Mouse (Mus musculus) hindbrain, embryonic 14.5 days (tissue): ENCODE measurements around the gene Cd3d. TPM values are rescaled to one million over a fixed set of nuclear protein-coding genes. Genes with fewer than 3 reads are reported as not detected.

Experiments used
- ATAC-seq: fragments of 200-750 bp; cut with Nextera tagmentation; 2 replicates; pipeline ENCODE4 v1.8.0; 2017; ENCODE audit warnings: moderate number of reproducible peaks, mild to moderate bottlenecking, moderate TSS enrichment, moderate library complexity; ENCODE audit not compliant: low FRiP score
- DNase-seq: peaks from one replicate; pipeline ENCODE4 v3.0.0-alpha.2; 2015; ENCODE audit warnings: low spot score
- H3K27ac ChIP-seq: fragments of 300-500 bp; sonication (generic); 2 replicates; pipeline ENCODE4 v1.5.1; 2014; ENCODE audit warnings: mild to moderate bottlenecking, moderate library complexity
- H3K27me3 ChIP-seq: fragments of 300-500 bp; sonication (generic); 2 replicates; pipeline ENCODE4 v1.6.1; 2014; ENCODE audit warnings: mild to moderate bottlenecking, low read length, mixed read lengths; ENCODE audit not compliant: control insufficient read depth, insufficient read depth
- H3K36me3 ChIP-seq: fragments of 300-500 bp; sonication (generic); replicated peaks from 2 replicates; pipeline ENCODE4 v1.6.1; 2014; ENCODE audit not compliant: control insufficient read depth, insufficient read depth
- H3K4me1 ChIP-seq: fragments of 300-500 bp; sonication (generic); replicated peaks from 2 replicates; pipeline ENCODE4 v1.6.1; 2014; ENCODE audit warnings: antibody characterized with exemption, low read length, mixed read lengths; ENCODE audit not compliant: control insufficient read depth, insufficient read depth
- H3K4me2 ChIP-seq: fragments of 300-500 bp; sonication (generic); replicated peaks from 2 replicates; pipeline ENCODE4 v1.6.1; 2014; ENCODE audit warnings: mild to moderate bottlenecking, moderate library complexity
- H3K4me3 ChIP-seq: fragments of 300-500 bp; sonication (generic); replicated peaks from 2 replicates; pipeline ENCODE4 v1.5.1; 2014; ENCODE audit warnings: mild to moderate bottlenecking, low read length
- H3K9ac ChIP-seq: fragments of 300-500 bp; sonication (generic); 2 replicates; pipeline ENCODE4 v1.6.1; 2014
- H3K9me3 ChIP-seq: fragments of 300-500 bp; sonication (generic); 2 replicates; pipeline ENCODE4 v1.6.1; 2016; ENCODE audit warnings: low read length; ENCODE audit not compliant: control insufficient read depth
- WGBS: fragments of 180-500 bp; shearing (Covaris S2); extraction: QIAGEN DNeasy Blood & Tissue Kit; methylation state at CpG from one replicate; pipeline ENCODE4 v1.1.7; 2014; 5-methylcytosine and 5-hydroxymethylcytosine counted together
- polyA plus RNA-seq: library from polyadenylated mRNA; unstranded; fragments of >200 nt; fragmentation: Nextera tagmentation; extraction: Ambion mirVana; gene quantifications from 2 replicates; pipeline ENCODE4 v1.2.1, GENCODE M21; 2014

The Cd3d gene
- polyA plus RNA-seq, result not detected in 2 replicates

DNA sequence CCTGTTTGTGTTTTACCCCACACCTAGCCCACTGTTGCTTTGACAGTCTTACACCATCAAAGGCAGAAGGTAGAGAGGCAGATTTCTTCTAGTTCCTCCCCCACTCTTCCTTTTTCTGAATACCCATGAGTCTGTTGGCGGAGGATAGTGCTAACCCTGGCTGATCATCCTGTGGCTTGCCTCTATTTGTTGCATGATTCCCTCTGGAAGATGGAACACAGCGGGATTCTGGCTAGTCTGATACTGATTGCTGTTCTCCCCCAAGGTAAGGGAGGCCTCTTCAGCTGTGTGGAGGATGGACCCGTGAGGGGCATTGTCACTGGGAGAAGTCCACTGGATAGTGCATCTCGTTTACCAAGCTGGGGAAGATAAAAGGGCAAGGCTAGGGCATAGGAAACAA, at the start of gene Cd3d:
Cd3d (plus strand) TSS at position 111 of the 400 bp plus-strand sequence.
- Histone ChIP-seq H3K4me3 (no peak within 1 kb of the TSS), H3K27ac (no peak within 1 kb of the TSS), H3K4me1 (no peaks in the 10 kb centered on the region), H3K36me3 (no peaks in the 10 kb centered on the region), H3K9me3 (no peaks in the 10 kb centered on the region), H3K27me3 (no peaks in the 10 kb centered on the region), H3K4me2 (no peak within 1 kb of the TSS), H3K9ac (no peak within 1 kb of the TSS)
- 85% methylated on average over 4 of the region's 4 CpGs for WGBS
- no peak for DNase-seq
- no peak for ATAC-seq

DNA sequence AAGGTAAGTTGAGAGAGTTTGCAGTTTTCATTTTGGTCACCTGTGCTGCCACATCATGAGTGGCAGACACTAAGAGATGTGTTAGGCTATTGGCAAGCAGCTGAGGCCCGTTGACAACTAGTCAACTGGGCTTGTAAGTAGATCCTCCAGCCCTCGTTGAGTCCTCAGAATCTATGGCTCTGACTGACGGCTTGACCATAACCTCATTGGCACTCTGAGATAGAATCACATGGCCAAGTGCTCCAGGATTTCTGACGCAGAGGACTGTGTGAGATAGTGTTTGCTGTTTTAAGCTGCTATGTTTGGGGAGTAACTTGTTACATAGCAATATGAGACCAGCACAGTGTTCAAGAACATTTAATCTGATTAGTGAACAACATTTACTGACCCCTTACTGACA, 39.8 kb upstream of the Cd3d start:
- Histone ChIP-seq H3K27ac (no peak overlapping the region), H3K4me2 (no peak overlapping the region), H3K4me3 (no peak overlapping the region), H3K27me3 (no peaks in the 10 kb centered on the region), H3K4me1 (no peaks in the 10 kb centered on the region), H3K9ac (no peak overlapping the region), H3K9me3 (no peaks in the 10 kb centered on the region), H3K36me3 (peaks cover 98% of the 10 kb centered on the region)
- no peak for DNase-seq
- 93% methylated on average over 4 of the region's 4 CpGs for WGBS
- ATAC-seq, result no peak

DNA sequence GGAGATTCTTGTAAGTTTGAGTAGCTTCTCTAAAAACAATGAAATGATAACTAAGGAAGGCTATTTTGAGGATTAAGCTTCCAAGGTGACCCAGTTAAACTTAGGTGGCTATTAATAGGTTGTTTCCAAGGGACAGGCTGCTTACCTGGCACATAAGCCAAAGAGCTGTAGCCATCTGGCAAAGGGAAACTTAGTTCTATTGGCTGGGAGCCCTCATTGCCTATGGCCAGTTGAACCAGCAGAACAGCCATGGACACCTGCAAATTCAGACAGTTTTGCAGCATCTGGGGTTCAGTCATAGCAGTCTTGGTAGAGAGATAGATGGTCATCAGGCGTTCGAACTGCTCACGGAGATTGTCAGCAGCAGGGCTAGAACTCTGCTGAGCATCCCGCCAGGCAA, 39.2 kb upstream of the Cd3d start:
- Histone ChIP-seq H3K9me3 (no peaks in the 10 kb centered on the region), H3K27ac (no peak overlapping the region), H3K9ac (no peak overlapping the region), H3K4me1 (no peaks in the 10 kb centered on the region), H3K4me3 (no peak overlapping the region), H3K27me3 (no peaks in the 10 kb centered on the region), H3K36me3 (peaks cover 99% of the 10 kb centered on the region), H3K4me2 (no peak overlapping the region)
- WGBS, result 93% methylated on average over 4 of the region's 4 CpGs
- DNase-seq (no peak), ATAC-seq (no peak)

DNA sequence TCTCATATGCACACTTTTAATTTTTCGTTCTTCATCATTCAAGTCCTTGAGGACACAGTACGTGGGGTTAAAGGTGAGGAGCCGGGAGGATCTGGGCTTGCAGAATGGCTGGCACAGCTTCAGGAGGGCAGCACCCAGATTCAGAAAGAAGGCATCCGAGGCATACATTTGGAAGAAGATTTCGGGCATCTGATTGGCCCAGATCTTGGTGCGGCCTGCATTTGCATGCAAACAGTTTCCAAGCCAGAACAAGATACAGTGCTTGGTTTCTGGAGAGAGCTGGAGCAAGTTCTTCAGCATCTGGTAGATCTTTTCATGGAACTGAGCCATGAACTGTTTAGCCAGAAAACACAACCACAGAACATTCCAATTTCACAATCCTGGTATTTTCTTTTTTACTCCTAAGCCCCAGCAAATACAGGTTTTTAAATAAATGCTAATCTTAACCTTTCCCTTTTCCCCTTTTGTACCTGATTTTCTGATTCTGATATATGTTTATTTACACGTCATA, 35.3 kb upstream of the Cd3d start:
- WGBS, result 92% methylated on average over 7 of the region's 7 CpGs
- DNase-seq, result no peak

DNA sequence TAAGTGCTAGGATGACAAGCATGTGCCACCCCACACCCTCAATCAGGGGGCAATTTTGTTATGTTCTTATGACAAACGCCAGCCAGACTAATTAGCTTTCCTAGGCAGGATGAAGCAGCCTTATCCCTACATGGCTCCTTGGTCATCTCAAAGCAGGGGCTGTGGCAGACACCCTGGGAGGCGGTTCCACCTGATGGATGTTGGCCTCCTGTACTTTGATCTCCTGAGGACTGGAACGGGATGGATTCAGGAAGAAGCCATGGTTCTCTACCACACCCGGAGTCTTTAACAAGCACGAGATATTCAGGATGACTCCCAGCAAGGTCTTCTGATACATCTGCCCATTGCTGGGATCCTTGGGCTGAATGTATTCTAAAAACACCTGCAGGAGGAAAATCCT, 33.8 kb upstream of the Cd3d start:
- Histone ChIP-seq H3K27ac (no peak overlapping the region), H3K27me3 (no peaks in the 10 kb centered on the region), H3K36me3 (peaks cover 98% of the 10 kb centered on the region), H3K4me1 (no peaks in the 10 kb centered on the region), H3K9ac (no peak overlapping the region), H3K4me2 (no peak overlapping the region), H3K9me3 (no peaks in the 10 kb centered on the region), H3K4me3 (no peak overlapping the region)
- 97% methylated on average over 5 of the region's 5 CpGs for WGBS
- ATAC-seq (no peak), DNase-seq (no peak)

More for the DNA sequence above, 35.3 kb upstream of the Cd3d start:
- Histone ChIP-seq H3K27ac (no peak overlapping the region), H3K27me3 (no peaks in the 10 kb centered on the region), H3K4me2 (no peak overlapping the region), H3K9me3 (no peaks in the 10 kb centered on the region), H3K9ac (no peak overlapping the region), H3K4me1 (no peaks in the 10 kb centered on the region), H3K36me3 (peaks cover 100% of the 10 kb centered on the region), H3K4me3 (no peak overlapping the region)
- ATAC-seq, result no peak

DNA sequence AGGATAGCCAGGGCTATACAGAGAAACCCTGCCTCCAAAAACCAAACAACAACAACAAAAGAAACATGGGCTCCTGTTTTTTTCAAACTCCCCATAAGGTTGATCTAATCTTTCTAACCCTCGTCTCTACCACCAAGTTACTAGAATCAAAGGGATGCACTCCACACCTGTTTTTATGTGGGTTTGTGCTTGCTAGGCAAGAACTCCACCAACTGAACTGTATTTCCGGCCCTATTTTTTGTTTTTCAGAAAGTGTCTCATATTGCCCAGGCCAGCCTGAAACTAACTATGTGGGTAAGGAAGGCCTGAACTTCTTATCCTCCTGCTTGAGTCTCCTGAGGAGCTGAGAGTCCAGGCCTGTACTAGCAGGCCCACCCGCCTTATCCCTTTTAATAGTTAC, 27.2 kb upstream of the Cd3d start:
- H3K36me3 ChIP-seq, result peaks cover 92% of the 10 kb centered on the region
- H3K27ac ChIP-seq, result no peak overlapping the region
- H3K9ac ChIP-seq, result no peak overlapping the region
- H3K9me3 ChIP-seq, result no peaks in the 10 kb centered on the region
- no peaks in the 10 kb centered on the region for H3K4me1 ChIP-seq
- WGBS, result 93% methylated on average over 3 of the region's 3 CpGs
- H3K4me2 ChIP-seq, result no peak overlapping the region
- H3K4me3 ChIP-seq, result no peak overlapping the region
- H3K27me3 ChIP-seq, result no peaks in the 10 kb centered on the region
- ATAC-seq (no peak), DNase-seq (no peak)

DNA sequence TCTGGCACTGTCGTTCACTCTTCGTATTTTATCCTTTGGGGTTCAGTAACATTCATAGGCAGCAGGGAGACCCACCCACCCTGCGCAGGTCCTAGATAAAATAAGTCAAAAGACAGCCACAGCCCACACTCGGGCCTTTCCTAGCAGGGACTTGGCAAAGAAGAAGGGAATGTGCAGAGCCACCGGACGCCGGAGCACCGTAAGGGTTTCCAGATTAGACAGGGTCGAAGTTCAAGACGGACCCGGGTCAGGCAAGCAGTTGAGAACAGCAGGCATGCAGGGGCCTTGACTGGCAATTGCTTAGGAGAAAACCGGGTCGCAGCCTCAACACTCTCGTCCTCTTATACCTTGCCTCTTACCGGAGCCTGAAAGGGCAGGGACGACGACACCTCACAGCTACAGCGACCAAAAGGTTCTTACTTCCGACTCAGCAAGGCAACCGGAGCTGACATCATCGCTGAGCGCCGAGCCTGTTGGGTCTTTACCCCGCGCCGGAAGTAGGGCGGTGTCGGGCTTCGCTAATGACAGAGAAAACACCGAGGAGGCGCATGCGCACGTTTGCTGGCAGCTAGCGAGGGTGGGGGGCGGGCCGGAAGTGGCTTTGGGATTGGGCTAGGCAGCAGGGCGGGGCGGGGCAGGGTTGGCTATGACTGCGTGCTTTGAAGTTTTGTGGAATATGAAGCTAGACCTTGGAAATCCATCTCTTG, 16.3 kb upstream of the Cd3d start, which contains the start of gene Ube4a:
Ube4a (minus strand) TSS at position 475 of the 707 bp plus-strand sequence.
- peaks cover 29% of the 10 kb centered on the region for H3K36me3 ChIP-seq
- 1% methylated on average over 39 of the region's 39 CpGs for WGBS
- peak within 1 kb of the TSS; percentile 79 for H3K27ac ChIP-seq

DNA sequence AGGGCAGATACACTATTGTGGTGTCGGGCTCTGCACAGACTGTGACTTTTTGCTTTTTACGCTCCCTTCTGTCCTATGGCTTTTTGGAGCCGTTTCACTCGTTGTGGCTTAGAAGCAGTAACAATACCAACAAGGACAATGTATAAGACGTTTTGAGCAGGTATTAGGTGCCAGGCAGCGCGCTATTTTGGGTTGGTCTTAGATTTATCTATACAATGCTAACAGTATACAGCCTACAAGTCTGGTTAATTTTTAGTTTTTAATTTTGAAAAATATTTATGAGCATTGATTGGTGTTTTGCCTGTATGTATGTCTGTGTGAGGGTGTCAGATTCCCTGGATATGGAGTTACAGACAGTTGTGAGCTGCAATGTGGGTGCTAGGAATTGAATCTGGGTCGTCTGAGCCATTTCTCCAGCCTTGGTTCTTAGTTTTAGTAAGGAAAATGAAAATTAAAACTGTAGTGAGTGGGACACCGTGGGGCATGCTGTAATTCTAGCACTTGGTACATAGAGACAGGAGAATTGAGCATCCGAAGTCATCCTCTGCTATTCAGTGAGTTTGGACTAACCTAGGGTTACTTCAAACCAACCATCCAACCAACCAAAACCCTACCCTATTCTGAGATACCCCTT, 15.6 kb upstream of the Cd3d start:
- Histone ChIP-seq H3K9me3 (no peaks in the 10 kb centered on the region), H3K4me1 (peaks cover 14% of the 10 kb centered on the region), H3K27ac (peak overlapping the region; percentile 79), H3K4me3 (peak overlapping the region; percentile 66), H3K9ac (peak overlapping the region; percentile 60), H3K4me2 (peak overlapping the region; percentile 86), H3K27me3 (0 out of 2 replicates have a peak, but pooled peaks cover 5% of the 10 kb centered on the region), H3K36me3 (peaks cover 22% of the 10 kb centered on the region)
- no peak for DNase-seq
- peak; percentile 25; the same call in 1 of the 2 replicates for ATAC-seq
- 14% methylated on average over 10 of the region's 10 CpGs for WGBS

More for the DNA sequence above, 16.3 kb upstream of the Cd3d start, which contains the start of gene Ube4a:
- ATAC-seq (peak; percentile 97), DNase-seq (peak; percentile 100)
- peak within 1 kb of the TSS; percentile 66 for H3K4me3 ChIP-seq
- peak within 1 kb of the TSS; percentile 86 for H3K4me2 ChIP-seq
- H3K4me1 ChIP-seq, result peaks cover 14% of the 10 kb centered on the region
- H3K9me3 ChIP-seq, result no peaks in the 10 kb centered on the region
- H3K9ac ChIP-seq, result peak within 1 kb of the TSS; percentile 69
- 0 out of 2 replicates have a peak, but pooled peaks cover 3% of the 10 kb centered on the region for H3K27me3 ChIP-seq

DNA sequence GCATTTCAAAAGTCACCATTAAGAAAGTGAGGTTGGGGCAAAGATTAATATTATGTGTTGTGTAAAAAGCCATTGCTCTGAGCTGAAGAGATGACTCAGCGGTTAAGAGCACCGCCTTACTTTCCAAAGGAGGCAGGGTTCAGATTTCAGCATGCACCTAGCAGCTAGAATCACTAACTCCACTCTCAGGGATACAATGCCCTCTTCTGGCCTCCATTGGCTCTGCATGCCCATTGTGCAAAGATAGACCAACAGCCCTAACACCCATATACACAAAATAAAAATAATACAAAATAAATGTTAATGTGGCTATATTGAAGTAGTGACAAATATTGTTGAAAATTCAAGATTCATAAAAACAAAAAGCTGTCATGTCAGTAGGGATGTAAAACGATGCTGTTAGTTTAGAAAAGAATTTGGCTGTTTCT, 14.8 kb upstream of the Cd3d start:
- H3K9ac ChIP-seq, result no peak overlapping the region
- H3K4me2 ChIP-seq, result no peak overlapping the region
- DNase-seq (peak; percentile 64), ATAC-seq (no peak)
- peaks cover 14% of the 10 kb centered on the region for H3K4me1 ChIP-seq
- peaks cover 13% of the 10 kb centered on the region for H3K36me3 ChIP-seq
- H3K4me3 ChIP-seq, result no peak overlapping the region
- H3K27me3 ChIP-seq, result 0 out of 2 replicates have a peak, but pooled peaks cover 7% of the 10 kb centered on the region
- H3K27ac ChIP-seq, result no peak overlapping the region
- no peaks in the 10 kb centered on the region for H3K9me3 ChIP-seq
- WGBS, result 25% methylated on average over 3 of the region's 3 CpGs
